Mouse (Mus musculus): ENCODE data around the gene Nid1.

GRCm38 (mm10) chr13:13414206-13414605, 23.1 kb upstream of the Nid1 start:
- TF ChIP-seq CTCF (IDR thresholded peaks at IDR 0.05; ENCODE audit: low read depth, low read length) (no peak), EP300 (IDR thresholded peaks at IDR 0.05; ENCODE audit: insufficient read depth, low read depth, low read length) (no peak), POLR2A (IDR thresholded peaks at IDR 0.05; ENCODE audit: insufficient read depth, low read length) (no peak)

All from ES-Bruce4 (cell line).